Mouse (Mus musculus): ENCODE measurements around the gene Dlg2.

The Dlg2 gene

DNA sequence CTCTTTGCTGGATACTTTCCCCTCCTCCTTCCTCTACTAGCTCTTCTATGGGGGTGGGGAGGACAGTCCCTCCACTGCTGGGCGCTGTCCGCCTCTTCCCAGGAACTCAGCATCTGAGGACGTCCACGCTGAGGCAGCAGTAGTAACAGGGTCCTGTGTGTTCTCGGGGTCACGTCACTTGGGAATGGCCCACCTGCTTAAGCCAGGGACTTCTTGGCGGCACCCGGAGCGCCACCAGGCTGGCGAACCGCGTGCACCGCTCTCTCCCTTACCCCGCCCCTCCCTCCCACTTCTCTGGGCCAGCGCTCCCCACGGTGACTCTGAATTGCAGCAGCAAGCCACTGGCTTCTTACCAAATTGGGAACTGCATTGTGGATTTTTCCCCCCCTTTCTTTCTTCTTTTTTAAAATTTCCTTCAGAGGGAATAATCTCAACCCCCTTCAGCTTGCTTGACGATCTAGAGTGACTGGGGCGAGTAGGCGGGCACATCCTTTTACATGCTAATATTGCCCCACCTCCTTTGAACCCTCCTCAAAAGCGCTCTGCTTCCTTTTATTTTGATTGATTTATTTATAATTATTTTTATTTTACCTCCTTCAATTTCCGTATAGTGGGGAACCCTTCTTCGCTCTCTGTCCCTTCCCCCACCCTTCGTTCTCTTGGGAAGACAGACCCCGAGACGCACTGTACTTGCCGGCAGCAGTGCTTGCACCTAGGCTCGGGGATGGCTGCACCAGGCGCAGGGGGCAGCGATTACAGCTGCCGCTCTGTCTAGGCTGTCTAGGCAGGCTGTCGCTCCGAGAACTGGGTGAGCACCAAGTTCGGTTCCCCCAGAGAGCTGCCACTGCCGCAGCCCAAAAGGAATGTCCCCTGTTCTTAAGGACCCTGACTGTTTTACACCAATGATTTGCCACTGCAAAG lies 785.8 kb downstream of the Dlg2 start:
- no peak for DNase-seq (ENCODE audit: extremely low spot score, low read depth, low spot score)

GRCm38 (mm10) chr7:91262998-91263397 lies 786.5 kb downstream of the Dlg2 start:
- DNase-seq (ENCODE audit: extremely low spot score, low read depth, low spot score), result no peak

DNA sequence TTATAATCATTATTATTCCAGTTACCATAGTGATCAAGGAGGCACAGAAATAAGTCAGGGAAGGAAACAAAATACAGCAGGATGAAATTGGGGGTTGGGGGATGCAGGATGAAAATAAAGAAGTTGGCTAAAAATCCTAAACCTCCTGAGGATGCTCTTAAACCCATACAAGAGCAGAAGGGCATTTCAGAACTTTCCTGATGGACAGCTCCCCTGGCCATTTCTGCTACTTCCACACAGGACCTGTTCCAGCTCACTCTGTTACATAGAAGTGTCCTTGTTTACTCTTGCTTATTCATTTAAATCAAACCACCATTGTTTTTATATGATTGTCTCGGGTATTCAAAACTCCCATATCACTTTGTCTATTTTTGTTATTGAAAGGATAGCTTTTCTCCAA lies 791.3 kb downstream of the Dlg2 start:
- DNase-seq (ENCODE audit: extremely low spot score, low read depth, low spot score), result peak; percentile 42

DNA sequence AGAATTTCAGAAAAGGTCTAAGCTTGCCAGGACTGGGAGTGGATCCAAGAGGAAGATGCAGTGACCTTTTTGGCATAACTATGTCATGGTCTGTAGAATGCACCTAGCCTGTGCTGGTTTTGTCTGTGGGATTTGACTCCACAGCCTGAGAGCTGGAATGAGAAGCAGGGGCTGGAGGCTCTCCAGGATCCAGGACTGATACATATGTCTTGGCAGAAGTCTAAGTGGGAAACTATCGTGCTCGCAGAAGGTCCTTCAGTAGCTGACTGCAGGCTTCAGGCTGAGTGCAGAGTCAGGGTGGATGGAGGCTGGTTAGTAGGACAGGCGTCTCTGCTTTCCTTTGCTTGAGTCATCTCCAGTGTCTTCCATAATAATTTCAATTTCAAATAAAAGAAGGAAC lies 807.7 kb downstream of the Dlg2 start:
- no peak for DNase-seq (ENCODE audit: extremely low spot score, low read depth, low spot score)

GRCm38 (mm10) chr7:91288324-91288723 lies 811.9 kb downstream of the Dlg2 start:
- no peak for DNase-seq (ENCODE audit: extremely low spot score, low read depth, low spot score)

DNA sequence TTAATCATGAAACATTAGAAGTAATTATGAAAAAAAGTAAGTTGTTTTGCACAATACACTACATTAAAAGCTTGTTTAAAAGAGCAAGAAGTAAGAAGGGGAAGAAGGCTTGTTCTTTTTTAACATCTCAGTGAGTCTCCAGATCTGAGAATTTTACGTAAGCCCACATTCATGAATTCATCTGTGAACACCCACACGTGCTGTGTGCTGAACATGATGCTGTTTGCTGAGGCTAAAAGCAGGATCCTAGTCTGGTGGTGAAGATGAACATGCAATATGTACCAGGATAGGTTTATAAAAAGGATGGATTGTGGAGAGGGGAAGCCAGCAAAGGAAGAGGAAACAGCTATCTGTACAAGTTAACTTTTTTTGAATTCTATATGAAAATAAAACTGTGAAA lies 819.7 kb downstream of the Dlg2 start:
- no peak for DNase-seq (ENCODE audit: extremely low spot score, low read depth, low spot score)

DNA sequence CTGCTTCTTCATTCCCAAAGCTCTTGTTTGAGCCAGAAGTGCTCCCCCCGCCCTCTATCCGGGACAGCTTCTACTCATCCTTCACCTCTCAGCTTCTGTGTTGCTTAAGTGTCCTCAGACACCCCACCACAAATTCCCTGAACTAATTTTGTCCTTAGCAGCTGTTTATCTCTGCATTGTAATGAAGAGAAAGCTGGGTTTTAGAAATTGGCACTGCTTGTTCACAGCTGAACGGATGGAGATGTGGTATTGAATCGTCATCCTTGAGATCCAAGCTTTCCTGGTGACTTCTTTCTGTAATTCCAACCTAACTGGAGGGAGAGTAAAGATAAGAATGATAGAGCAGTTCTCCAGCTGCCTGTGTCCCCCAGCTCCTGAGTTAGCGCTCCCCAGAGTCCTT lies 834.7 kb downstream of the Dlg2 start:
- DNase-seq (ENCODE audit: extremely low spot score, low read depth, low spot score), result no peak

DNA sequence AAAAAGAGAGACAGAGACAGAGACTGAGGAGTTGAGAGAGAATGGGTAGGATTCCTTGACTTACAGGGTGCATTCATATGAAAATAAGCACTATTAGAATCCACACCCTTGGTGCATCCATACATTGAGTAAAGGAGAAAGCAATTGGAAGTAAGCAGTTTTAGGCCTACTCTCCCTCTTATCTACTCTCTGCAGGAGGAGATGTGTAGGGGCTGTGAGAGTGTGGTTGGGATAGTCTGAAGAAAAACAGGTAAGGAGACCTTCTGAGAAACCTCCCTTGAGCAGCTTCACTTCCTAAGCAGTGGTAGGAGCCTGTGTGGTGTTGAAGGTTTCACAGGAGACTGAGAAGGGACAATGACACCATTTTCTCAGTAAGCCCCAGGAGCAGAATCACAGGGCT lies 868.6 kb downstream of the Dlg2 start:
- no peak for DNase-seq (ENCODE audit: extremely low spot score, low read depth, low spot score)

DNA sequence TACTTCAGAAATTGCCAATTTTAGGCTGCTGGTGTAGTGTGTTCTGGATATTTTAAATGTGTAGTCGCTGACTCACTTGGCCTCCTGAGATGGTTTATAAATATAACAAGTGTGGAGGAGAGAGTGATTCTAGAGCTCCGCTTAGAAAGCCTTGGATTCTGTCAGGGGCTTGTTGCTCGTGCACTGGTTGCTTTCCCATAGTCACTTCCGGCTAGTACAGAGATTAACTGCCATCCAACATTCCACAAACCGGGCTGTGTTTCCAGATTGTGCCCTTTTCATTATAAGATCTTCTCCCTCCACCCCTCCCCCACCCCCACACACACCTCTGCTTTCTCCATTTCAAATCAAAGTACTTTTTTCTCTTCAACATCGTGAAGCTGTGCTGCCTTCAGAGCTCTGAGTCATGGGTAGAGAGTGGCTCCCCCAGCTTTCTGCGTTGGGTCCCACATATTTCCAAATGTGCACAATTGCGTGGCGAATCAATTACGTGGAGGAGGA lies 893.4 kb downstream of the Dlg2 start:
- DNase-seq (ENCODE audit: extremely low spot score, low read depth, low spot score), result no peak

- no peak for DNase-seq (ENCODE audit: extremely low spot score, low read depth, low spot score)
Measured at GRCm38 (mm10) chr7:91382281-91382680, 905.8 kb downstream of the Dlg2 start.

- DNase-seq (ENCODE audit: extremely low spot score, low read depth, low spot score), result no peak
Measured at GRCm38 (mm10) chr7:91383873-91384272, 907.4 kb downstream of the Dlg2 start.

DNA sequence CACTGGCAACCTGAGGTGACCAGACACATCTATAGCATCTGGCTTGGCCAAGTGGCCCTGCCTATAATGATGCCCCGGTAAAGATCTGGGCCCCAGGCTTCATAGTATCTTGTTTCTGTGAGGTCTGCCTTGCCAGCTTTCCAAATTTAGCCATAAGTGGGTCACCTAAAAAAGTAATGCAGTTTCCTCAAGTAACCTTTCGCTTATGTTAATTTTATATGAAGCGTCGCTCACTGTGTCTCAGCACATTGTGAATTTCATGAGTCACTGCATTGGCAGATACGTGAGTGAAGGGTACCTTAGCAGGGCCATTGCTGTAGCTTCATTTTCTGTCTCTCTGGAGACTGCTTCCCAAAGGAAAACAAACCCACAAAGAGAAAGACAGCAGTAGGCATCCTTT lies 912.8 kb downstream of the Dlg2 start:
- DNase-seq (ENCODE audit: extremely low spot score, low read depth, low spot score), result no peak

- DNase-seq (ENCODE audit: extremely low spot score, low read depth, low spot score), result no peak
Measured at GRCm38 (mm10) chr7:91397827-91398226, 921.4 kb downstream of the Dlg2 start.

DNA sequence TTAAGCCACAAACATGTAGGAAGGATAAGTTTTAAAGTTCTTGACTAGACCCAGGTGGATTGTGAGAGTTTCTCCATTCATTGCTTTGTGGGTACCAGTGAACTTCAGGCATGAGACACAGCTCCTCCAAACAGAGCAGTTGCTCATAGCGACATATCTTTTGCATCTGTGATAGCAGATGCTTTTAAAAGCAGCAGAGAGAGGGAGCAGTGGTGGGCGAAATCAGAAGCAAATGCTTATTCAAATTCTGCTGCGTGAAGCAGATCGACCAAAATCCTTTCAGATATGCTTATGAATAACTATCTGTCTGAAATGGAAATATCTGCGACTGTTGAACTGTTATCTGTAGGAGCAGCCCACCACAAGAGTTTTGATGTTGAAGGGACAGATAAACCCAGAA lies 935.6 kb downstream of the Dlg2 start:
- no peak for DNase-seq (ENCODE audit: extremely low spot score, low read depth, low spot score)

DNA sequence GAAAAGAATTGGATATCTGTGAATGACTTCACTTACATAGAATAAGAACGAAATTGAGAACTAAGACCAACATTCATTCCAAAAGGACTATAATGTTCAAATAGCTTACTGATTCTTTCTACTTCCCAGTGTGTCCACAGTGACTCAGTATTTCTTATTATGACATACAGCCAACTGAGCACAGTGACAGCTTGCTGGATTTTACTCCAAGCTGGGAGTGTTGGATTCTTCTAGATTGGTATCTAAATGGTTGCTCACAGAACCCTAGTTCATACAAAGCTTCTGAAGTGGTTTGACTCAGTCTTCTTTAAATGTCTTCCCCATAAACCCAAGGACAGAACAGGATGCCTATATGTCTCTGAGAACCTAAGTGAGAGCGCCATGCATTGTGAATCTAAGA lies 937.7 kb downstream of the Dlg2 start:
- DNase-seq (ENCODE audit: extremely low spot score, low read depth, low spot score), result no peak

DNA sequence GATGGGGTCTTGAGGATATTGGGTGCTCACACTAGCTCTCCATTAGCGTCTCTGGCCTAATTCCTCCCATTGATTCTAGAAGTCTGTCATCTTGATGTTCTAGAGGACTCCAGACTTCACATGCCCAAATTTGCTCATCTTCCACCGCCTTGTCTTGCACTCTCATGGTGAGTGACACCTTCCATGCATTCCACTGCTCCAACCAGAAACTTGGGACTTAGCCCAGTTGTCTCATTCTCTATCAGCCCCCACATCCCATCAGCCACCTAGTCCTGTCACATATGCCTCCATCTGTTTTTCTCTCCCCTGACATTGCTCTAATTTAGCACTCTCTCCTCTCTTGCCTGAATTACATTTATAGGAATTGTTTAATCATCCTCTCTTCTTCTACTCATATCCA lies 938.3 kb downstream of the Dlg2 start:
- DNase-seq (ENCODE audit: extremely low spot score, low read depth, low spot score), result no peak

GRCm38 (mm10) chr7:91420215-91420614 lies 943.7 kb downstream of the Dlg2 start:
- no peak for DNase-seq (ENCODE audit: extremely low spot score, low read depth, low spot score)

DNA sequence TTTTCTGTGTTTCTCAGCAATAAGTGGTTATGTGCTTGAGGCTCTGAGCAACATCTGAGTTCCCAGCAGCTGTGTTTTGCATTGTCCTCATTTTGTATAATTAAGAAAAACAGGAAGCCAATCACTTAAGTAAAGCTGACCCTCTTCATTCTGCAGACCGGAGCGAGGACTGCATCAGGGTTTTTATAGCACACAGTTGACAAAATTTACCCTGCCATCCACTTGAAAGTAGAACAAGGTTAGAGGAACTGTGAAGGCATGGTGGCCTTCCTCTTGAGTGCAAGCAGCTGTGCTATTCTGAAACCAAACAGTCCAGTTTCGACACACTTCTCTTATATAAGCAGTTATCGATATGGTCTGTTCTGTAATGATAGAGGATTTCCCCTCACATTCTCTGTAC lies 947.3 kb downstream of the Dlg2 start:
- DNase-seq (ENCODE audit: extremely low spot score, low read depth, low spot score), result no peak

DNA sequence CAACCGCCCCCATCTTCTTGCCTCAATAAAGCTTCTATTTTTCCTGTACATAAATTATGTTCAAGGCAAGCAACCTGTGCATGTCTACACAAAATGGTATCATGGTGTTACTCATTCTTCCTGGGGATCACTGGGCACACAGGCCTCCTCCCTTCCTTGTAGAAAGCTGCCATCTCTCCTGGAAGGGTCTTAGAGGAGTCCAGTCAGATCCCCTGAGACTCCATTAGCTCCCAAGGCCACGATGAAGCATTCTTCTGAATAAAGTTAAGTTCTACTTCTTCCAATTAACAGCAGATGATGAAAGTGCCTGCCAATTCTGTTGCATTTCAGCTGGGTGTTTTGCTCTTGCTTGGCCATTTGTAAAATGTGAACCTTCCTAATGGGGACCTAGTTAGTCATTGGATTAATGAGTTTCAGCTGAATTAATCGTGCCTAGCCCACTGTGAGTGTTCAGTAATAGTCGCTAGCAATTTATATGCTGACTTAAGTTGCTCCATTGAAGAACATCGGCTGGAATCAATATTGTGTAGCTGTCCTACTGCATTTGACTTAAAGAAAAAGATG lies 953.3 kb downstream of the Dlg2 start:
- no peak for DNase-seq (ENCODE audit: extremely low spot score, low read depth, low spot score)

GRCm38 (mm10) chr7:91431594-91432240 lies 955.2 kb downstream of the Dlg2 start:
- peak; percentile 54 for DNase-seq (ENCODE audit: extremely low spot score, low read depth, low spot score)

GRCm38 (mm10) chr7:91432563-91432962 lies 956.1 kb downstream of the Dlg2 start:
- DNase-seq (ENCODE audit: extremely low spot score, low read depth, low spot score), result no peak

DNA sequence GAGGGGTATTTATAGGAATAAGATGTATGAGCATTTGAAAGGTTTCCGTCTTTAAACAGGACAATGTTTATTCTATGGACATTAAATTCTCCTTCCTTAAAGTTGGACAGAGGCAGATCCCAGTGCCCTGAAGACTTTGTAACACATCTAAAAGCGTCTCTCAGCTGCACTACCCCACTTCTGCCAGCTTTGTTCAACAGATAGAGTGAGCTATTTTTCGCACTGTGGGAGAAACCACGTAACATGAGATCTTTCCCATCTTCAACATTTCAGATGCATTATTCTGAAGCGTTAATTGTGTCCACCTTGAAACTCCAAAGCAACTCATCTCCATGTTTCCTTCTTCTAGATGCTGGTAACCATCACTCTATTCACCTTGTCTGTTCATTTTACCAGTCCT lies 958.3 kb downstream of the Dlg2 start:
- DNase-seq (ENCODE audit: extremely low spot score, low read depth, low spot score), result no peak

Measured in hindlimb bud, embryonic 11.5 days (tissue).